Mouse (Mus musculus) cortical plate, adult 2 months (tissue): ENCODE measurements around the gene Glce. TPM values are rescaled to one million over a fixed set of nuclear protein-coding genes. Genes with fewer than 3 reads are reported as not detected.

Experiments used
- H3K27ac ChIP-seq: fragments of 200-500 bp; 2 replicates; pipeline ENCODE4 v1.5.1; 2012; ENCODE audit warnings: low read length, control low read depth, inconsistent platforms; ENCODE audit not compliant: insufficient read depth
- H3K4me1 ChIP-seq: fragments of 200-500 bp; 2 replicates; pipeline ENCODE4 v1.6.1; 2011; ENCODE audit warnings: low read length; ENCODE audit not compliant: control insufficient read depth, insufficient read depth
- H3K4me3 ChIP-seq: fragments of 200-500 bp; 2 replicates; pipeline ENCODE4 v1.5.1; 2011; ENCODE audit warnings: mild to moderate bottlenecking, low read length, control low read depth; ENCODE audit not compliant: insufficient read depth
- CTCF ChIP-seq: fragments of 200-500 bp; IDR thresholded peaks from 2 replicates; pipeline ENCODE4 v1.5.1; 2011; ENCODE audit warnings: mild to moderate bottlenecking, control low read depth, low read length; ENCODE audit not compliant: insufficient read depth; ENCODE audit errors: extremely low read depth
- POLR2A ChIP-seq: fragments of 200-500 bp; IDR thresholded peaks from 2 replicates; pipeline ENCODE4 v1.6.1; 2011; ENCODE audit warnings: mild to moderate bottlenecking, low read length, control low read depth; ENCODE audit not compliant: insufficient read depth; ENCODE audit errors: extremely low read depth
- polyA plus RNA-seq: library from polyadenylated mRNA; depleted of rRNA; stranded (reverse); fragments of >200 nt; gene quantifications from 2 replicates; pipeline ENCODE4 v1.2.3, GENCODE M21; 2012

The Glce gene
- polyA plus RNA-seq, 1 experiment, result 13.0 TPM

GRCm38 (mm10) chr9:62153263-62153662 is 30.8 kb upstream of the Glce start:
- Histone ChIP-seq H3K27ac (no peak overlapping the region), H3K4me1 (no peaks in the 10 kb centered on the region), H3K4me3 (no peak overlapping the region)
- no peak for TF ChIP-seq CTCF
- no peak for TF ChIP-seq POLR2A

GRCm38 (mm10) chr9:62152506-62152905 is 30.1 kb upstream of the Glce start:
- H3K4me3 ChIP-seq, result no peak overlapping the region
- TF ChIP-seq CTCF (no peak), POLR2A (no peak)
- no peak overlapping the region for H3K27ac ChIP-seq
- no peaks in the 10 kb centered on the region for H3K4me1 ChIP-seq

- no peak overlapping the region for H3K4me3 ChIP-seq
- no peak overlapping the region for H3K27ac ChIP-seq
- no peaks in the 10 kb centered on the region for H3K4me1 ChIP-seq
- TF ChIP-seq POLR2A (no peak), CTCF (no peak)
Measured at GRCm38 (mm10) chr9:62145198-62145597, 22.7 kb upstream of the Glce start.

- H3K4me1 ChIP-seq, result no peaks in the 10 kb centered on the region
- no peak overlapping the region for H3K27ac ChIP-seq
- TF ChIP-seq POLR2A (no peak), CTCF (no peak)
- no peak overlapping the region for H3K4me3 ChIP-seq
Measured at GRCm38 (mm10) chr9:62143428-62143827, 21.0 kb upstream of the Glce start.

DNA sequence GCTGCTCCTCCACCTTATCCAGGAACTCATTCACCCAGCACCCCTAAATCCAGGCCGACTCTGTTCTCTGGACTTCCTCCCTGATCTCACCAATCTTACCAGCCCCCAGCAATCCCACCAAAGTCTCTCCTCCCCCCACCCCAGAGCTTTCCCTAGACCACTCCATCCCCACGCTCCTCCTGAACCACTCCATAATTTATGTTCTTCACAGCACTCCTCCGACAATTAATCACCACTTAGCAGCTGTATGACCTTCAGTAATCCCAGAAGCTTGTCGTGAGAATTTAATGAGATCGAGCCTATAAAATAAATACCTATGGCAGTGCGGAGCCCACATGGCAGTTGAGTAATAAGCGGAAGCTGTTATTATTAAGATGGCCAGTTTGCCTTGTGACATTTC is 16.6 kb upstream of the Glce start:
- Histone ChIP-seq H3K4me3 (no peak overlapping the region), H3K27ac (no peak overlapping the region), H3K4me1 (peaks cover 1% of the 10 kb centered on the region)
- no peak for TF ChIP-seq POLR2A
- TF ChIP-seq CTCF, result no peak

- TF ChIP-seq POLR2A, result no peak
- TF ChIP-seq CTCF, result no peak
- H3K27ac ChIP-seq, result no peak overlapping the region
- no peak overlapping the region for H3K4me3 ChIP-seq
- peaks cover 1% of the 10 kb centered on the region for H3K4me1 ChIP-seq
Measured at GRCm38 (mm10) chr9:62137259-62137658, 14.8 kb upstream of the Glce start.

DNA sequence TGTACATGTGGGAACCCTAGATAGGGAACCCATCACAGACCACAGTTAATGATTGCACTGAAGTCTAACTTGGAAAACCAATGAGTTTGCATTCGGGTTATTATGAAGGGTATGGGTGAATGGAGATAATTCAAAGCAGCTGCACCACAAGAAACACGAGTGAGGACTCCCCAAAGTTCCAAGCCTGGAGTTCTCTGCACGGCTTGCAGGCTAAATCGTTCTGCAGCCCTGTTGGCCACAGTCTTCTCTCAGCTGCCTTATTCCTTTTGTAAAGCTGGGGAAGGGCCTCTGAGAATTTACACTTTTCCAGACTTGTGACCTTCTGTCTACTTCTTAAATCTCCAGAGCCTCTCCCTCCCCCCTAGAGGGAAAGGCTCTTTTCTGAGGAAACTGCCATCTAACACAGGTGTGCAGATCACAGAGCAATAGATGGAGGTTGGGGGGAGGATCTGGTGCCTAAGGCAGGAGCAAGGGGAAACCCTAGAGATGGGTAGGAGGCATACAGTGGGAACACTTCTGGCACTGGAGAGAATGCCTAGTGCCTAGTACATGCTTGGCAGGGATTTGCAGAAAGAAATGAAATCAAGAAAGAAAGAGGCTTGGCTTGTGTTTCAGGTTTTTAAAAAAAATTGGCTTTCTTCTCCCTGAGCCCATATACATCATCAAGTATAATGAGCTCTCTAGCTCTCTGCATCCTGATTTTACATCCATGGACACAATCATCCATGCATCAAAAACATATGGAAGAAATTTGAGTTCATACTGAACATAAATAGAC is 9.7 kb upstream of the Glce start:
- Histone ChIP-seq H3K27ac (no peak overlapping the region), H3K4me1 (no peaks in the 10 kb centered on the region; the same call in none of the 2 replicates), H3K4me3 (no peak overlapping the region)
- no peak for TF ChIP-seq CTCF
- no peak for TF ChIP-seq POLR2A

DNA sequence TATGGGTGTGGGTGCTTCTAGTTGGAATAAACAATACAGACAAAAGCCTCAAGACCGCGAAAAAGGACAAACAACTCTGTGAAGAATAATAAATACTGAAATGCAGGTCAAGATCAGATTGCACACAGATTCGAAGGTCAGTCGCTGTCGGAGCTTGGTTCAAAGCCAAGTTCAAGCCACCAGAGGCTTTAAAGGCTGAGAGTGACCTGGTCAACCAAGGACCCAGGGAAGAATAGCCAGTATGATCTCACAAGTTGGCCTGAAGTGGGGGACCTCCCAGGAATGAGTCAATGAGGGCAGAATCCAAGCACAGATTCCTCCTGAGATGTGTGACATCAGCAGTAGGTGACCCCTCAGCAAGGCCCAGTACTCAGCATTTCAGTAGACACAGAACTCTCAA is 8.3 kb upstream of the Glce start:
- no peak overlapping the region for H3K27ac ChIP-seq
- TF ChIP-seq POLR2A (no peak), CTCF (no peak)
- H3K4me1 ChIP-seq, result no peaks in the 10 kb centered on the region; the same call in 1 of the 2 replicates
- H3K4me3 ChIP-seq, result no peak overlapping the region

- TF ChIP-seq POLR2A (no peak), CTCF (no peak)
- Histone ChIP-seq H3K4me3 (no peak overlapping the region), H3K4me1 (peaks cover 2% of the 10 kb centered on the region), H3K27ac (no peak overlapping the region)
Measured at GRCm38 (mm10) chr9:62128056-62128455, 5.6 kb upstream of the Glce start.

DNA sequence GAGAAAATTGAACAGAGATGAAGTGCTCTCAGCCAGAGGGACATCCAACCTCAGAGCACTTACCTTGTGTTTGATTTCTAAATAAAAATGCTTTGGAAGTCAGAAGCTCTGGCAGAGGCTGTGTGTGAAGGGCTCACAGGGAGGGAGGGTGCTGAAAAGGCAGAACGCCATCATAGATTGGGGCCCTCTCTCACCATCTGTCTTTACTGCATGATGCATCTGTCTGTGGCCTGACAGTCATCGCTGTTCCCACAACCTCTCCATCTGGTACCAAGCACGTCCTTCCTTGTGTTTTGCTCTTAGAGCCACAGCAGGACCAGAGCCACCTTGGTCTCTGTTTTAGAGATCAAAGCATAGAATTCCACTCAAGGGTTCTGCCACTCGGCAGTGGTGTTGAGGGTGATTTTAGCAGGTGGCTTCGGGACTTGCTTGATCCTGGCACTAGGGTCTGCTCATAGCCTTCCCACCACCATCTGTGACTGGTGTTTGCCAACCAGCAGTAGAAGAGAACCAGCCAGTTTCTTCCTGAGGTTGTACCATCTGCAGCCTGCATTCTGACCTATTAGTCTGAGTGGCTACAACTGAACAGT is 3.6 kb upstream of the Glce start:
- Histone ChIP-seq H3K4me1 (peaks cover 2% of the 10 kb centered on the region), H3K4me3 (no peak overlapping the region), H3K27ac (no peak overlapping the region)
- TF ChIP-seq POLR2A (no peak), CTCF (no peak)

DNA sequence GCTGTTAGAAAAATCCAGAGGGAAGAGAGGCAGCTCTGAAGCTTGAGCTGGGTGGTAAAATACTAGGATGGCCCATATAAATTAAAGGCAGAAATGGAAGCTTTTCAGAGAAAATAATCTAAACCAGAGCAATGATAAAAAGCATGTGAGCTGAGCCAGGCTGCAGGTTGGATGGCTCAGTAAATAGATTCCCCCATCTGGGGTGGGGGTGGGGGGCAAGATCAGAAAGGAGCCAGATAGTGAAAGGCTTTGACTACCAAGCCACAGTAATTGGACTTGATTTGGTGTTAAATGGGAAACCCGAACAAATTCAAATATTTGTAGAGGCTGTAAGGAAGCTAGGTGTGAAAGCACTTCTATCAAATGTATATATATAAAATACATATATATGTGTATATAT is 1.8 kb upstream of the Glce start:
- H3K4me3 ChIP-seq, result no peak overlapping the region
- TF ChIP-seq CTCF (no peak), POLR2A (no peak)

More for the DNA sequence above, 1.8 kb upstream of the Glce start:
- H3K27ac ChIP-seq, result no peak overlapping the region
- H3K4me1 ChIP-seq, result peaks cover 4% of the 10 kb centered on the region
